Comparison of ENCODE assay signal across 13 mouse cellular contexts in genomic region chr10:122569546-122570202, GRCm38 (mm10).
DNase-seq lines count a peak whose midpoint lies in the region; ATAC-seq lines count a peak whose summit lies in the region.
"Had no signal": no experiment of that assay in that cellular context is flagged by ENCODE, and none has a peak within 500 bp of the region (broad histone marks: within the 10 kb centered on the region; RNA-seq: fewer than 3 reads in every experiment).

No protein-coding gene starts in this region.

- H3K27me3 ChIP-seq in hindbrain, embryonic 11.5 days (ENCODE audit: control insufficient read depth, insufficient read depth, low read length): no peaks in the 10 kb centered on the region
- no peaks in the 10 kb centered on the region for H3K27me3 ChIP-seq in hindbrain, embryonic 10.5 days (ENCODE audit: insufficient read depth, poor library complexity, severe bottlenecking)
- no peaks in the 10 kb centered on the region for H3K27me3 ChIP-seq in hindbrain, embryonic 13.5 days
- H3K27me3 ChIP-seq: limb, embryonic 13.5 days had no signal

- no peaks in the 10 kb centered on the region for H3K36me3 ChIP-seq in hindbrain, embryonic 11.5 days (ENCODE audit: control insufficient read depth, insufficient read depth, low read length)
- H3K36me3 ChIP-seq in hindbrain, embryonic 10.5 days: no peaks in the 10 kb centered on the region
- H3K36me3 ChIP-seq in hindbrain, embryonic 13.5 days: no peaks in the 10 kb centered on the region
- H3K36me3 ChIP-seq: limb, embryonic 13.5 days had no signal

- H3K4me3 ChIP-seq in hindbrain, embryonic 11.5 days (ENCODE audit: low read depth, low read length): no peak overlapping the region
- H3K4me3 ChIP-seq in hindbrain, embryonic 10.5 days: no peak overlapping the region
- H3K4me3 ChIP-seq in hindbrain, embryonic 13.5 days: no peak overlapping the region
- H3K4me3 ChIP-seq: limb, embryonic 13.5 days had no signal

- no peak overlapping the region for H3K4me2 ChIP-seq in hindbrain, embryonic 11.5 days (replicated peaks; ENCODE audit: low read depth, low read length)
- H3K4me2 ChIP-seq in hindbrain, embryonic 13.5 days: no peak overlapping the region
- H3K4me2 ChIP-seq: limb, embryonic 13.5 days had no signal

- H3K4me1 ChIP-seq in hindbrain, embryonic 11.5 days (replicated peaks; ENCODE audit: control insufficient read depth, insufficient read depth, low read length): peaks cover 5% of the 10 kb centered on the region; the same call in 1 of the 2 replicates
- peaks cover 16% of the 10 kb centered on the region for H3K4me1 ChIP-seq in hindbrain, embryonic 10.5 days (replicated peaks)
- peaks cover 14% of the 10 kb centered on the region for H3K4me1 ChIP-seq in hindbrain, embryonic 13.5 days (replicated peaks)

- DNase-seq in hindbrain, embryonic 11.5 days (ENCODE audit: low spot score): peak; percentile 20
- DNase-seq in hindbrain, embryonic 10.5 days (ENCODE audit: low spot score): no peak
- DNase-seq in right cerebral cortex, adult 18-20 months: peak; percentile 39
- DNase-seq in right cerebral cortex, postnatal 4 days: no peak
- no peak for DNase-seq in T-cell, adult 2 months (ENCODE audit: low spot score)
- no peak for DNase-seq in layer of hippocampus, adult 11-12 months (ENCODE audit: low spot score)
- DNase-seq: cerebellum, postnatal 36 days; gastrocnemius, postnatal 36 days; heart, postnatal 14 days; kidney, adult 8-10 months; thymus, adult 18-20 months had no signal

- H3K9me3 ChIP-seq in hindbrain, embryonic 11.5 days (ENCODE audit: control insufficient read depth, low read length): no peaks in the 10 kb centered on the region
- H3K9me3 ChIP-seq in hindbrain, embryonic 10.5 days: no peaks in the 10 kb centered on the region
- no peaks in the 10 kb centered on the region for H3K9me3 ChIP-seq in hindbrain, embryonic 13.5 days
- H3K9me3 ChIP-seq: limb, embryonic 13.5 days had no signal

- no peak overlapping the region for H3K27ac ChIP-seq in hindbrain, embryonic 11.5 days (ENCODE audit: low read depth, low read length)
- H3K27ac ChIP-seq in hindbrain, embryonic 10.5 days: no peak overlapping the region
- peak overlapping the region; percentile 55; the same call in 1 of the 2 replicates for H3K27ac ChIP-seq in hindbrain, embryonic 13.5 days
- H3K27ac ChIP-seq: limb, embryonic 13.5 days had no signal

- peak; percentile 47; the same call in 1 of the 2 replicates for ATAC-seq in hindbrain, embryonic 11.5 days (ENCODE audit: low FRiP score)
- ATAC-seq in hindbrain, embryonic 13.5 days (ENCODE audit: low FRiP score): no peak

- 66% methylated on average over 13 of the region's 13 CpGs for WGBS in hindbrain, embryonic 11.5 days
- 79% methylated on average over 13 of the region's 13 CpGs for WGBS in hindbrain, embryonic 10.5 days
- WGBS in hindbrain, embryonic 13.5 days: 59% methylated on average over 13 of the region's 13 CpGs

- H3K9ac ChIP-seq in hindbrain, embryonic 11.5 days (ENCODE audit: low read depth, low read length): no peak overlapping the region
- no peak overlapping the region for H3K9ac ChIP-seq in hindbrain, embryonic 13.5 days
- H3K9ac ChIP-seq: limb, embryonic 13.5 days had no signal

Comparison
In these comparisons a context has a peak if more than half of its experiments do, and no peak if none do; other contexts are left out.
1. DNase-seq: peak in hindbrain, embryonic 11.5 days (single experiment) and right cerebral cortex, adult 18-20 months (single experiment); none in hindbrain, embryonic 10.5 days (single experiment), right cerebral cortex, postnatal 4 days (single experiment), T-cell, adult 2 months (single experiment) and layer of hippocampus, adult 11-12 months (single experiment).